Mouse (Mus musculus) c-Kit-positive CD71-positive TER-119-negative erythroid progenitor cells, embryonic 14.5 days (primary cell): ENCODE results near the gene 2200002D01Rik.
A peak's percentile ranks its signal among the peaks of the same experiment; 100 is the strongest.
"Not testable (repeated sequence)": the region's sequence is repeated elsewhere in the genome, so short reads cannot be mapped to it uniquely, and the experiment has no call there.

ENCODE experiments used
- DNase-seq: peaks from one replicate; pipeline ENCODE4 v3.0.0-alpha.2; 2013; ENCODE audit warnings: low read depth

Gene 2200002D01Rik

GRCm38 (mm10) chr7:29236593-29236992, 11.7 kb downstream of the 2200002D01Rik start:
- no peak for DNase-seq

DNA sequence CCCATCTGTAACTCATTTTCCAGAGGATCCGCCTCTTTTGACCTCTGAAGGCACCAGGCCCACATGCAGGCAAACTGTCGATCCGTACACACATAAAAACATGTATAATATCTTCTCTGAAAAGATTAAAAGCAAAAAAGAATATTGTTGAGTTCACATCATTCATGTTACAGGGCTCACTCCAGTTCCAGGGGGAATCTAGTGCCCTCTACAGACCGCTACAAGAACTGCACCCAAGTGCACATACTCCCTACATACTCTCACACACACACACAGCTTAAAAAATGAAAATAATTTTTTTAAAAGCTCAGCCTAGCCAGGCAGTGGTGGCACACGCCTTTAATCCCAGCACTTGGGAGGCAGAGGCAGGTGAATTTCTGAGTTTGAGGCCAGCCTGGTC, 13.6 kb downstream of the 2200002D01Rik start:
- DNase-seq: no peak

DNA sequence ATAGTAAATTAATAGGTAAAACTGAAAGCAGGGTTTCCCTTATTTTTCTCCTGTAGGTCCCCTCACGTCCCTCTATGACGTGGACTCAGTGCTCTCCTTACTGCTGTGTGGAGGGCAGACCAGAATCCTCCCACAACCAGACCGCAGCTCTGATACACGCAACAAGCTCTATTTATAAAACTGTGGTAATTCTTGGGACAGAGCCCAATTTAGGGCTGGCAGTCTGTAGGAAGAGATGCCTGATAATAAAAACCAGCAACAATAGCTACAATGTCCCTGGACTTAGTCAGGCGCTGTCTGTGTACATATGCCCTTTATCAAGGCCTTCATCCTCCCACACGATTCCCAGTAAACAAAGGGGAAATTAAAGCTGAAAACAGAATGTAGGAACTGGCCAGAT, 14.5 kb downstream of the 2200002D01Rik start:
- DNase-seq: no peak

DNA sequence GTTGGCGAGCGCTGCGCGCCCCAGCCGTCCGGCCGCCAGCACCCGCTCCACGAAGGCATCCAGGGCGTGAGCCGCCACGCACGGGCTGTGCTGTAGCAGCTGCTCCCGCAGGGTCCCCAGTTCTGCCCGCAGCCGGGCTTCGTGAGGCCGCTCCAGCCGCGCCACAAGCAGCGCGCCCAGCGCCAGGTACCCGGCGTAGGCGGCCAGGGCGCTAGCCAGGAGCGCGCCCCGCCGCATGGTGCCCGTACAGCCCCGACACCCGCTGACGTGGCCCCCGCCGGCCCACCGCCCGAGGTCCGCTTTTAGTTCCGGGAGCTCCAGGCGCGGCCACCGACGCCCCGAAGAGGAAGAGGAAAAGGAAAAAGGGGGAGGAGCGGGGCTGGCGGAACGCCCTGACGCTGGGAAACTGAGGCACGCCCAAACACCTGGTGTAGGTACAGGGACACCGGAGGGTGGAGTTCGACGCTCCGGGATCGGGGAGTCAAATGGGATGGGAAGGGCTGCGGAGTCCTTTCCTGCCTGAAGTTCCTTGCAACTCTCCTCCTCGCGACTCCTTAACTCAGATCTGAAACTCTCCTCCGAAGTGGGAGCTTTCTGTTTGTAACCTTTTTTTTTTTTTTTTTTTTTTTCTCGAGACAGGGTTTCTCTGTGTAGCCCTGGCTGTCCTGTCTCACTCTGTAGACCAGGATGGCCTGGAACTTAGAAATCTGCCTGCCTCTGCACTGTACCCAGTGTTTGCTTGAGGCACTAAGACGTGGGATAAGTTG, 15.8 kb downstream of the 2200002D01Rik start, which contains the start of gene Kcnk6:
TSS of gene Kcnk6 (minus strand) at position 269 of the 767 bp plus-strand sequence.
- DNase-seq: no peak

DNA sequence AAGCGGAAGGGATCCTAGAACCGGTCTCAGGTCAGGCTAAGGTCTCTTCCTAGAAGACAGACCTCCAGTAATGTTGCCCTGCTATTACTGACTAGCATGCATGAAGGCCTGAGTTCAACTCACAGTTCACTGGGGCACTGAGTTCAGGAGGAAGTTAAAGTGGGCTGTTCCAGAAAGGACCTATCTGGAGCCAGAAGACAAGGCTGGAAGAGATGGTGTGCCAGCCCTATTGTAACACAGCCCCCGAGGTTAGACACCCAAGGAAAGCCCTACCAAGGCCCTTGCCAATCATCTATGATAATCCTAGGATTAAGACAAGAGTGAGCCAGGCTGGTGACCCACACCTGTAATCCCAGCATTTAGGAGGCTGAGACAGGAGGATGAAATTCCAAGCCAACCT, 16.7 kb downstream of the 2200002D01Rik start:
- no peak for DNase-seq

- no peak for DNase-seq
Observed at GRCm38 (mm10) chr7:29230560-29230959, 17.7 kb downstream of the 2200002D01Rik start.

GRCm38 (mm10) chr7:29228202-29228601, 20.1 kb downstream of the 2200002D01Rik start:
- no peak for DNase-seq

- DNase-seq: no peak
Observed at GRCm38 (mm10) chr7:29225520-29225919, 22.7 kb downstream of the 2200002D01Rik start.

- no peak for DNase-seq
Observed at GRCm38 (mm10) chr7:29224756-29225394, 23.4 kb downstream of the 2200002D01Rik start.

DNA sequence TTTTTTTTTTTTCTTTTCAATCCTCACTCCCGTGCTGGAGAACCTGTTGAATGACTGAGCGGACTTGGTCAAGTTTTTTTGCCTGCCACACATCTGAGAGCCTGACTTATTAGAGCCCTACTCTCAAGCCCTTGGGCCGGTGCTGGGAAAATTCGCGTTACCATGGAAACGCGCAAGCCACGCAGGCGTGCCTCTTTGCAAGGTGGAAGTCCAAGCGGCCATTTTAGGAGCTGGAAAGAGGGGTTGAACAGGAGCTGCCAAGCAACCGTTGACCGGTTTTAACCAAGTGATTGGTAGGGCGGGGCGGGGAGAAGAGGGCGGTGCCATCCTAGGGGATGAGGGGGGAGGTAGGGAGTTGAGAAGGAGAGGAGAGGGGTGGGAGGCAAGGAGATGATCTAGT, 33.4 kb downstream of the 2200002D01Rik start:
- no peak for DNase-seq

- DNase-seq: no peak
Observed at GRCm38 (mm10) chr7:29214236-29214635, 34.0 kb downstream of the 2200002D01Rik start.

DNA sequence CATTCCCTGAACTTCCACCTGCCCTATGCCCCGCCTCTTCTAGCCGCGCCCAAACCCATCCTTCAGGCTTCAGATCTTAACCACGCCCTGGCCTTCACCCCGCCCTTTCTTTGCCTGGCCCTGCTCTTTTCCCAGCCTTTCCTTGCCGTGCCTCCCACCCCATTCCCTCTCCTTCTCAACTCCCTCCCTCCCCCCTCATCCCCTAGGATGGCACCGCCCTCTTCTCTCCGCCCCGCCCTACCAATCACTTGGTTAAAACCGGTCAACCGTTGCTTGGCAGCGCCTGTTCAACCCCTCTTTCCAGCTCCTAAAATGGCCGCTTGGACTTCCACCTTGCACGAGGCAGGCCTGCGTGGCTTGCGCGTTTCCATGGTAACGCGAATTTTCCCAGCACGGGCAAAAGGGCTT, 34.6 kb downstream of the 2200002D01Rik start, which contains the start of gene Catsperg1:
TSS of gene Catsperg1 (minus strand) at position 361 of the 408 bp plus-strand sequence.
- DNase-seq: no peak

DNA sequence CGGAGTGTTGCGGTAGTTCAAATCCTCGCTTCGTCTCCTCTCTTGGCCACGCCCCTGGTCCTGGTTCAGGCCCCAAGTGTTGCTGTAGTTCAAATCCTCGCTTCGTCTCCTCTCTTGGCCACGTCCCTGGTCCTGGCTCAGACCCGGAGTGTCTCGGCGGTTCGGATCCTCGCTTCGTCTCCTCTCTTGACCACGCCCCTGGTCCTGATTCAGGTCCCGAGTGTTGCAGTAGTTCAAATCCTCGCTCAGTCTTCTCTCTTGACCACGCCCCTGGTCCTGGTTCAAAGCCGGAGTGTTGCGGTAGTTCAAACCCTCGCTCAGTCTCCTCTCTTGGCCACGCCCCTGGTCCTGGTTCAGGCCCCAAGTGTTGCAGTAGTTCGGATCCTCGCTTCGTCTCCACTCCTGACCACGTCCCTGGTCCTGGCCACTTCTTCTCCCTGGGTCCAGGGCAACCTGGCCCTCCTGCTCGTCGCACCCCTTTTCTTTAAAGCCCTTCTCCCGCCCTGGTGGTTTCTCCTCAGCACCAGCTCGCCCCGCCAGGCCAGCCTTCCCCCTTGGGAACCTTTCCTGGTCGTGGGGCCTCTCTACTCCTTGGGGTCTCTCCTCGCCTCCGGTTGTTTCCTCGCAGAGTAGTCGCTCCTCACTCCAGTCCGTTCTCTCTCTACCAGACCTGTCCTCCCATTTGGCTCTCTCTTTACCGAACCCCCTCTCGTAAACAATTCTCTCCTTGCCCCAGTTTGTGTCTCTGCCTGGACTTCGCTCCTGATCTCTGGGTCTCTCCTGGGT, 35.3 kb downstream of the 2200002D01Rik start:
- DNase-seq: not testable (repeated sequence)

DNA sequence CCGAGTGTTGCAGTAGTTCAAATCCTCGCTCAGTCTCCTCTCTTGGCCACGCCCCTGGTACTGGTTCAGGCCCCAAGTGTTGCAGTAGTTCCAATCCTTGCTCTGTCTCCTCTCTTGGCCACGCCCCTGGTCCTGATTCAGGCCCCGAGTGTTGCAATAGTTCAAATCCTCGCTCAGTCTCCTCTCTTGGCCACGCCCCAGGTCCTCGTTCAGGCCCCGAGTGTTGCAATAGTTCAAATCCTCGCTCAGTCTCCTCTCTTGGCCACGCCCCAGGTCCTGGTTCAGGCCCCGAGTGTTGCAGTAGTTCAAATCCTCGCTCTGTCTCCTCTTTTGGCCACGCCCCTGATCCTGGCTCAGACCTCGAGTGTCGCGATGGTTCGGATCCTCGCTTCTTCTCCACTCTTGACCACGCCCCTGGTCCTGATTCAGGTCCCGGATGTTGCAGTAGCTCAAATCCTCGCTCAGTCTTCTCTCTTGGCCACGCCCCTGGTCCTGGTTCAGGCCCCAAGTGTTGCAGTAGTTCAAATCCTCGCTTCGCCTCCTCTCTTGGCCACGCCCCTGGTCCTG, 36.0 kb downstream of the 2200002D01Rik start:
- DNase-seq: peak; percentile 34

DNA sequence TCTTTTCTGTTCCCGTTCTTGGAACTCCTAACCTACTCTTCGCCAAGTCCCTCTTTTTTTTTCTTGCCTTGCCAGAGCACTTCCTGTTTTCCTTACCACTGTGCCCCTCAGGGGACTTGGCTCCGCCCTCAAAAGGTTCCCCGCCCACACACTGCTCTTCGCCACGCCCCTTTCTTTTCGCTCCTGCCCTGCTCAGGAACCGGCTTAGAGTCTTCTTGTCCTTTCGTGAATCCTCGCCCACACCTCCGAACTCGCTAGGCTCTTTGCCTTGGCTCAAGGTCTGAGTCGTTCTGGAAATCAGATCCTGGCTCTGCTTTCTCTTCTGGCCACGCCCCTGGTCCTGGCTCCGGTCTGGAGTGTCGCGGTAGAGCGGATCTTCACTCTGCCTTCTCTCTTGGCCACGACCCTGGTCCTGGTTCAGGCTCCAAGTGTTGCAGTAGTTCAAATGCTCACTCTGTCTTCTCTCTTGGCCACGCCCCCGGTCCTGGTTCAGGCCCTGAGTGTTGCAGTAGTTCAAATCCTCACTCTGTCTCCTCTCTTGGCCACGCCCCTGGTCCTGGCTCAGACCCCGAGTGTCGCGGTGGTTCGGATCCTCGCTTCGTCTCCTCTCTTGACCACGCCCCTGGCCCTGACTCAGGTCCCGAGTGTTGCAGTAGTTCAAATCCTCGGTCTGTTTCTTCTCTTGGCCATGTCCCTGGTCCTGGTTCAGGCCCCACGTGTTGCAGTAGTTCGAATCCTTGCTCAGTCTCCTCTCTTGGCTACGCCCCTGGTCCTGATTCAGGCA, 36.7 kb downstream of the 2200002D01Rik start:
- peak; percentile 85 for DNase-seq

GRCm38 (mm10) chr7:29211013-29211412, 37.3 kb downstream of the 2200002D01Rik start:
- peak; percentile 29 for DNase-seq

DNA sequence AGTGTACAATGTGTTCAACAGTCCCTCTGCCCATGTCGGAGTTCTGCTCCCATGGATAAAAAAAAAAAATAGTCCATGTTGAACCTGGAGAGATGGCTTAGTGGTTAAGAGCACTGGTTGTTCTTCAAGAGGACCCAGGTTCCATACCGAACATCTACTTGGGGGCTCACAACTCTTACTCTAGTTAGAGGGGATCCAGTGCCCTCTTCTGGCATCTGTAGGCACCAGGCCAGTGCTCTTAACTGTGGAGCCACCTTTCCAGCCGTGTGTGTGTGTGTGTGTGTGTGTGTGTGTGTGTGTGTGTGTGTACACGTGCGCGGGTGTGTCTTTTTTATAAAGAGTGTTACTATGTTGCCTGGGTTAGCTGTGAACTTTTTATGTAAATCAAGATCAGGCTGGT, 45.7 kb downstream of the 2200002D01Rik start:
- DNase-seq: no peak
